Mouse (Mus musculus): Measurements from ENCODE around the gene 9130008F23Rik.

DNA sequence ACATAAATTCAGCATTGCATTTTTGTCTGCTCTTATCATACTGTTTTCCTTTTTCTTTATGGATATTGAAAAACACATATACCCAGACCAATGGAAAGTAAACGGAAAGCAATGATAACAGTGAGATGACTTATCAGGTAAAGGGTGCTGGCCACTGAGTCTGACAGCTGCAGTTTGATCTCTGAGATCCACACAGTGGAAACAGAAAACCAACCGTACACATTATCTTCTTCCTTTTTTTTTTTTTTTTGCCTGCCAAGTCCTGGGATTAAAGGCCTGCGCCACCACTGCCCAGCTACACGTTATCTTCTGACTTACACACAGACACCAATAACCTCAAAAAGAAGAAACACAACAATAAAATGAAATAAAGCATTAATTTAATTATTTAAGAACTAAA, 23.0 kb upstream of the 9130008F23Rik start:
- TF ChIP-seq CTCF (IDR thresholded peaks at IDR 0.05; ENCODE audit: control insufficient read depth, insufficient read depth, insufficient read length) (no peak), CEBPB (IDR thresholded peaks at IDR 0.05; ENCODE audit: low read depth) (no peak), MAX (IDR thresholded peaks at IDR 0.05) (no peak), FOSL1 (IDR thresholded peaks at IDR 0.05; ENCODE audit: insufficient read depth, low read length, poor library complexity, severe bottlenecking) (no peak), USF1 (IDR thresholded peaks at IDR 0.05; ENCODE audit: low read depth) (no peak)
